Mouse (Mus musculus) ES-Bruce4 (cell line): ENCODE data around the gene Nudt14. TPM values are rescaled to one million over a fixed set of nuclear protein-coding genes. Genes with fewer than 3 reads are reported as not detected.

Experiments
- H3K27ac ChIP-seq: 2 replicates; pipeline ENCODE4 v1.5.1; 2012; ENCODE audit warnings: low read length, inconsistent platforms; ENCODE audit not compliant: insufficient read depth
- H3K27me3 ChIP-seq: 2 replicates; pipeline ENCODE4 v1.6.1; 2012; ENCODE audit warnings: mild to moderate bottlenecking, low read length, inconsistent platforms; ENCODE audit not compliant: control insufficient read depth, poor library complexity, insufficient read depth, severe bottlenecking
- H3K36me3 ChIP-seq: 2 replicates; pipeline ENCODE4 v1.6.1; 2012; ENCODE audit warnings: inconsistent platforms, mild to moderate bottlenecking, low read length, moderate library complexity; ENCODE audit not compliant: control insufficient read depth, poor library complexity, insufficient read depth, severe bottlenecking
- H3K4me1 ChIP-seq: one replicate; pipeline ENCODE4 v1.8.1; 2011; ENCODE audit warnings: low read length; ENCODE audit not compliant: control insufficient read depth, insufficient read depth
- H3K4me3 ChIP-seq: 2 replicates; pipeline ENCODE4 v1.5.1; 2011; ENCODE audit warnings: low read depth, mild to moderate bottlenecking, low read length
- H3K9ac ChIP-seq: 2 replicates; pipeline ENCODE4 v1.6.1; 2012; ENCODE audit warnings: low read depth, mild to moderate bottlenecking, inconsistent platforms; ENCODE audit not compliant: poor library complexity, severe bottlenecking
- H3K9me3 ChIP-seq: replicated peaks from 2 replicates; pipeline ENCODE4 v1.6.1; 2012; ENCODE audit warnings: mild to moderate bottlenecking, low read length, inconsistent platforms; ENCODE audit not compliant: control insufficient read depth, poor library complexity, insufficient read depth, severe bottlenecking
- CTCF ChIP-seq: IDR thresholded peaks from one replicate; pipeline ENCODE4 v1.8.1; 2011; ENCODE audit warnings: low read depth, low read length
- EP300 ChIP-seq: IDR thresholded peaks from 2 replicates; pipeline ENCODE4 v1.6.1; 2011; ENCODE audit warnings: low read depth, low read length; ENCODE audit not compliant: insufficient read depth
- POLR2A ChIP-seq: IDR thresholded peaks from one replicate; pipeline ENCODE4 v1.8.1; 2011; ENCODE audit warnings: low read length; ENCODE audit not compliant: insufficient read depth
- polyA plus RNA-seq: library from polyadenylated mRNA; stranded (reverse); fragments of >200 nt; gene quantifications from 2 replicates; pipeline ENCODE4 v1.2.4, GENCODE M21; 2011; ENCODE audit warnings: low read depth; ENCODE audit not compliant: missing spikeins, insufficient read depth, insufficient read length

Nudt14 gene
- polyA plus RNA-seq, 1 experiment, result 48.8 TPM

DNA sequence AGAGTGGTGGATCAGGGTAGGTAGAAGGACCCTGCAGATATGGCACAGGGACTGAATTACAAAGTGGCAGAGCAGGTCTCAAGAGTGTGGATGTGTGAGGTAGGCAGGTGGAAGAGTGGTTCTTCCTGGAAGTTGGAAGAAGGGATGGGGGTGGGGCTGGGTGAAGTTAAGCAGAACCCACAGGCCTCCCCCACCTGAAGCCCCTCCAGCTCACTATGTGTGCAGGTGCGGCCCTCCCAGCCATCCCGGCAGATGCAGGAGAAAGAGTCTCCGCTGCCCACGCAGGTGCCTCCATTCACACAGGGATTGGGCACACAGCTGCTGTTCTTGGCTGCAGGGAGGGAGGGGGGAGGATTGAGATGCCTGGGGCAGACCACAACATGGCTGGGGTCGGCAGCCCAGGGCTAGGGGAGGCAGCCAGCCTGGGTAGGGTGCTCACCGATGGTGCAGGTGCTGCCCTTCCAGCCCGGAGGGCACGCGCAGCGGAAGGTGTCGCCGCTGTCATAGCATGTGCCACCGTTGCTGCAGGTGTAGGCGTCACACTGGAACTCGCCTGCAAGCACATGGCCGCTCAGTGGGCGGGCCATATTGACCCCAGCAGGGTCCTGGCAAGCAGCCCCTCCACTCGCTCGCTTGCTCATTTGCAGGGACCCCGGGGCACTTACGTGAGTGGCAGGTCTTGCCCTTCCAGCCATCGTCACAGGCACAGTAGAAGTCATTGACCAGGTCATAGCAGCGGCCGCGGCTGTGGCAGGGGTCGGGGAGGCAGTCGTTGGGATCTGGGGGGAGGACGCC lies 28.8 kb downstream of the Nudt14 start:
- H3K9ac ChIP-seq, result no peak overlapping the region
- no peaks in the 10 kb centered on the region for H3K9me3 ChIP-seq
- H3K4me1 ChIP-seq, result no peaks in the 10 kb centered on the region
- H3K27me3 ChIP-seq, result no peaks in the 10 kb centered on the region
- no peak overlapping the region for H3K4me3 ChIP-seq
- no peak overlapping the region for H3K27ac ChIP-seq
- H3K36me3 ChIP-seq, result no peaks in the 10 kb centered on the region; the same call in 1 of the 2 replicates
- TF ChIP-seq CTCF (no peak), EP300 (no peak), POLR2A (no peak)

DNA sequence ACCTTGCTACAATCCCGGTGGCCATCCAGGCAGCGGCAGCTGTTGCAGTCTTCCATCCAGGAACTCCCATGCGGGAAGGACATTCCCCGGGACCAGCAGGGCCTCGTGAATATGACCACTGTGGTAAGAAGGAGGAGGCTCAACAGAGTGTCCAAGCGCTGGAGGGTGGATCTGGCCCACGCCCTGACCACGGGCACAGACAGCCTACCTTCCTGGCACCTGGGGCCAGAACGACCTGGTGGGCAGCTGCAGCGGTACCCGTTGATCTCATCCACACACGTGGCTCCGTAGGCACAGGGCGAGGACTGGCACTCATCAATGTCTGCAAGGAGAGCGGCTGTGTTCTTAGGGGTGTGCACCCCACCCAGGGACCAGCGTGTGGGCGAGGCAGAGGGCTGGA lies 30.2 kb downstream of the Nudt14 start:
- H3K27me3 ChIP-seq, result no peaks in the 10 kb centered on the region
- H3K4me3 ChIP-seq, result no peak overlapping the region
- TF ChIP-seq CTCF (no peak), EP300 (no peak), POLR2A (no peak)
- H3K9ac ChIP-seq, result no peak overlapping the region
- H3K9me3 ChIP-seq, result no peaks in the 10 kb centered on the region
- H3K27ac ChIP-seq, result no peak overlapping the region
- no peaks in the 10 kb centered on the region for H3K4me1 ChIP-seq
- no peaks in the 10 kb centered on the region; the same call in 1 of the 2 replicates for H3K36me3 ChIP-seq

DNA sequence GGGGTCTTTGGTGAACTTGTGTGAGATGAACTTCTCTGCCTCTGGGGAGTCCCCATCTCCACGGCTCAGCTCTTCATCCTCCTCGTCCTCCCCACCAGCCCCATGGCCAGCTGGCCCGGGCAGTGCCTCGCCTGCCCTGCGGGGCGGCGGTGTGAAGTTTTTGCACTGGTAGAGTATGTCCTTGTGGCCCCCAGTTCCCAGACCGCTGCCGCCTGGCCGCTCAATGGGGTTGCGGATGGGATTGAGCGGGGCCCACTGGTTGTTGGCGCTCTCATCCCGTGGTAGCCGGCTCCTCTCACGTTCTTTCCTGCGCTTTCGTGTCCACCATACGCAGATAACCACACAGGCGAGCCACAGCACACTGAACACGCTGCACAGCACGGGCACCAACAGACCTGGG lies 32.9 kb downstream of the Nudt14 start:
- TF ChIP-seq CTCF (no peak), EP300 (no peak), POLR2A (no peak)
- H3K27me3 ChIP-seq, result no peaks in the 10 kb centered on the region
- H3K4me1 ChIP-seq, result no peaks in the 10 kb centered on the region
- H3K9me3 ChIP-seq, result no peaks in the 10 kb centered on the region
- H3K9ac ChIP-seq, result no peak overlapping the region
- no peak overlapping the region for H3K4me3 ChIP-seq
- H3K27ac ChIP-seq, result no peak overlapping the region
- no peaks in the 10 kb centered on the region; the same call in 1 of the 2 replicates for H3K36me3 ChIP-seq

DNA sequence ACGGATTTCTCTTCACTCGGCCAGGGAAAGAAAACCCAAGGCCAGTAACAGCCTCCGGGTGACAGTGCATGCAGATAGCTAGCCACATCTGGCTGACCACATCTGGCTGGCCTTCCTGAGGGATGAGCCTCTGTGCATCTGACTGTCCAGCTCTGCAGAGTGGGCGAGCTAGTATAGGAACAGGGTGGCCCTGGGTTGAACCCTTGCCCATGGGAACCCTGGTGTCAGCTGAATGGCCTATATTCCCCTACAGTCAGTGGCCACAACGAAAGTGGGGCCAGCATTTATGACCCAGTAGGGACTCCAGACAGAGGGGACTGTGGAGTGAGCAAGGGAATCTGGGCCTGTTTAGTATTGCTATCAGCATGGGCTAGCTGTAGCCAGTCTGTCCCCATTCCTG lies 36.9 kb downstream of the Nudt14 start:
- Histone ChIP-seq H3K27ac (no peak overlapping the region), H3K9me3 (no peaks in the 10 kb centered on the region), H3K36me3 (no peaks in the 10 kb centered on the region), H3K27me3 (no peaks in the 10 kb centered on the region), H3K4me3 (no peak overlapping the region), H3K4me1 (no peaks in the 10 kb centered on the region), H3K9ac (no peak overlapping the region)
- TF ChIP-seq EP300 (no peak), CTCF (no peak), POLR2A (no peak)

GRCm38 (mm10) chr12:112903941-112904340 lies 38.0 kb downstream of the Nudt14 start:
- no peaks in the 10 kb centered on the region for H3K9me3 ChIP-seq
- no peaks in the 10 kb centered on the region for H3K27me3 ChIP-seq
- TF ChIP-seq POLR2A (no peak), EP300 (no peak), CTCF (no peak)
- H3K36me3 ChIP-seq, result no peaks in the 10 kb centered on the region
- no peak overlapping the region for H3K9ac ChIP-seq
- H3K4me3 ChIP-seq, result no peak overlapping the region
- no peaks in the 10 kb centered on the region for H3K4me1 ChIP-seq
- no peak overlapping the region for H3K27ac ChIP-seq

- H3K27ac ChIP-seq, result no peak overlapping the region
- H3K36me3 ChIP-seq, result no peaks in the 10 kb centered on the region
- H3K9me3 ChIP-seq, result no peaks in the 10 kb centered on the region
- no peak overlapping the region for H3K4me3 ChIP-seq
- H3K27me3 ChIP-seq, result no peaks in the 10 kb centered on the region
- no peaks in the 10 kb centered on the region for H3K4me1 ChIP-seq
- no peak overlapping the region for H3K9ac ChIP-seq
- TF ChIP-seq EP300, result no peak
These were observed 41.3 kb downstream of the Nudt14 start for GRCm38 (mm10) chr12:112900641-112901040.
